Mouse (Mus musculus) c-Kit-positive CD71-positive TER-119-positive erythroid progenitor cells, embryonic 14.5 days (primary cell): Measurements from ENCODE around the gene Rasgrf1.

Source experiments
- DNase-seq: peaks from one replicate; pipeline ENCODE4 v3.0.0-alpha.2; 2013; ENCODE audit warnings: low spot score

The Rasgrf1 gene

DNA sequence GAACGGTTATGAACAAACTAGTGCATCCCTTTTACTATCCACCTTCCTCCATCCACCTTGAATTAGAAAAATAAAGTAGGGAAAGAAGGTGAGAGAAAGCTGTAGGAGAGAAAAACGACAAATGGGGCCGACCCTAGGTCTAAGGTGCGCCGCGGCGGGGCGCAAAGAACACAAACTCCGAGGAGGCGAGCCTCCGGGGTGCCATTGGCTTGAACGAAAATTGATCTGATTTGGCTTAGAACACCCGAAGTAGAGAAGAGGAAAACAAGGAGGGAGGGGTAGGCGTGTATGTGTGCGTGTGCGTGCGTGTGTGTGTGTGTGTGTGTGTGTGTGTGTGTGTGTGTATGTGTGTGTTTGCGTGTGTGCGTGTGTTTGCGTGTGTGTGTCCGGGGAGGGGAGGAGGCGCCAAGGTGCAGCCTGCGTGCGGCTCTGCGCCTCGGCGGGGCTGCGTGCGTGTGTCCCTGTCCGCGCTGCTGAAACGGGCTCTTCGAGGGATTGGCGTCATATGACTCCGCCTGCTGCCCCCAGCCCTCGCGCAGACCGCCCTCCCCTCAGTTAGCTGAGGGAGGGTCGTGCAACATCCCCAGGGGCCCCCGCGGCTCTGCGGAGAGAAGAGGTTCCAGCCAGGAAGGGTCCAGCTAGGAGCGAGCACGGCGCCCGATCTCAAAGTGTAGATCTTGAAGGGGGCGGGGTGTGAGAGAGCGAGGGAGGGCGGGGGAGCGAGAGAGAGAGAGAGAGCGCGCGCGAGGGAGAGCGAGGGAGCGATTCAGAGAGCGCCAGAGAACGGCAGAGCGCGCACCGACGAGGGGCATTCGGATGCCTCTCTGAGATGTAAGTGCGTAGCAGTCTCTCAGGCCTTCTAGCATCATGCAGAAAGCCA is at the start of gene Rasgrf1:
Gene Rasgrf1 (plus strand): TSS at position 778 of the 880 bp plus-strand sequence.
- no peak for DNase-seq

GRCm38 (mm10) chr9:89860145-89860544 is 49.6 kb upstream of the Rasgrf1 start:
- no peak for DNase-seq

- DNase-seq: no peak
Observed at GRCm38 (mm10) chr9:89860584-89860983, 49.1 kb upstream of the Rasgrf1 start.

DNA sequence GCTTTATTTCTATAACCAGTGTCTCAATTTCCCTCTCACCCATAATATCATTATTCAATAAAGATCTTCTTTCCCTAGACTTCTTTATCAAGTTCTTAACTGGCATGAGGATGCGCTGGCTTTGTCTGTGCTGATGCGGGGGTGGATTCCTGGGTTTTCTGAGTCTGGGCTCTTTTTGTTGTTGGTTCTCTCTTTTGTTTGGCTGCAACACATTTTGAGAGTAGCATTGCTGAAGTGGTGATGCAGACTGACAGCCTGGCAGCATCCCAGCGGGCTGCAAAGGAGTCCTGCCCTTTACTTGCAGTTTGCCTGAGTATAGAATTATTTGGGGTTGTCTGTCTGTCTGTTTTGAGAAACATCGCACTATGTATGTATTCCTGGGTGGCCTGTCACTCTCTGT is 42.6 kb upstream of the Rasgrf1 start:
- DNase-seq: no peak

GRCm38 (mm10) chr9:89868093-89868729 is 41.5 kb upstream of the Rasgrf1 start:
- no peak for DNase-seq

- DNase-seq: no peak
Observed at GRCm38 (mm10) chr9:89869594-89869993, 40.1 kb upstream of the Rasgrf1 start.

DNA sequence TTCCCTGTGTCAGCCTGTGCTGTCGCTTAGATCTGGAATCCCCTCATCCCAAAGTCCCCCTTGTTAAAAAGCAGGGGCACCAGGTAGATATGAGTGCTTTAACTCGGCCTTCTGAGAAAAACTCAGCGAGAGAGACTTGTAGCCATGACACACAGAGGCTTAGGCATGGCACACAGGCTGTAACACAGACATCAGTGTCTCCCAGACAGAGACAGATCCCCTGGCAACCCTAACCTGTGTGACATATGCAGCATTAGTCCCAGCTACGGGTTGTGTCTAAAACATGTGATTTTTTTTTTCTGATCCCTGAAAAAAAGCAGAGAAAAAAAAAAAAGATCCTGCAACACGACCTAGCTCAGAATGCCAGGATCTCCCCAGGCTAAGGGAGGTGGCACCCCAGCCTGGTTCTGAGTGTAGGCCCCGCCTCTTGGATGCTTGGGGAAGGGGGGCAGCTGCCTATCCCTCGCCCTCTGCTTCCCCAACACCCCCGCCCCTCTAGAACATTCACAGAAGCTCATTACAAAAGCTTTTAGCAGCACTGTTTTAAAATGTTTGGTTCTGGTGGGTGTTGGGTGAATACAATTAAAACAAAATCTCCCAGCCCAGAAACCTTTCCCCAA is 39.1 kb upstream of the Rasgrf1 start:
- DNase-seq: no peak

- DNase-seq: peak; percentile 3
Observed at GRCm38 (mm10) chr9:89872137-89872536, 37.6 kb upstream of the Rasgrf1 start.

GRCm38 (mm10) chr9:89874434-89874833 is 35.3 kb upstream of the Rasgrf1 start:
- peak; percentile 3 for DNase-seq

DNA sequence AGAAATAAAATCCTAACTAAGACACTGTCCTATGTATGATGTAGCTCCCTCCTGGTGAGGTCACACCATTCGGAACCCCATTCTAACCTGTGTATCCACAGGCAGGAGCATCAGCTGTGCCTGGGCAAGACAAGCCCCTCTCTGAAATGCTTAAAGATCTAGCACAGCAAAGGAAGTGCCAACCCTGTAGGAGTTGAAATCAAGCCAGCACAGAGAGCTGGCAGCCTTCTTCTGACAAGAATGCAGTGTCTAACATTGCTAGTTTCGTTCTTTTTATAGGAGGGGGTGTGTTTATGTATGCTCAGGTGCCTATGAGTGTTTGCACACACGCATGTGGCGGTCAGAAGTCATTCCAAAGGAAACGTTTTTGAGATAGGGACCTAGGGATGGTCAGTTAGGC is 34.2 kb upstream of the Rasgrf1 start:
- no peak for DNase-seq

GRCm38 (mm10) chr9:89878471-89879020 is 31.2 kb upstream of the Rasgrf1 start:
- no peak for DNase-seq

- no peak for DNase-seq
Observed at GRCm38 (mm10) chr9:89879574-89879973, 30.1 kb upstream of the Rasgrf1 start.

GRCm38 (mm10) chr9:89881552-89881951 is 28.2 kb upstream of the Rasgrf1 start:
- no peak for DNase-seq

GRCm38 (mm10) chr9:89882583-89882982 is 27.1 kb upstream of the Rasgrf1 start:
- DNase-seq: no peak

GRCm38 (mm10) chr9:89885701-89886218 is 23.9 kb upstream of the Rasgrf1 start:
- no peak for DNase-seq

DNA sequence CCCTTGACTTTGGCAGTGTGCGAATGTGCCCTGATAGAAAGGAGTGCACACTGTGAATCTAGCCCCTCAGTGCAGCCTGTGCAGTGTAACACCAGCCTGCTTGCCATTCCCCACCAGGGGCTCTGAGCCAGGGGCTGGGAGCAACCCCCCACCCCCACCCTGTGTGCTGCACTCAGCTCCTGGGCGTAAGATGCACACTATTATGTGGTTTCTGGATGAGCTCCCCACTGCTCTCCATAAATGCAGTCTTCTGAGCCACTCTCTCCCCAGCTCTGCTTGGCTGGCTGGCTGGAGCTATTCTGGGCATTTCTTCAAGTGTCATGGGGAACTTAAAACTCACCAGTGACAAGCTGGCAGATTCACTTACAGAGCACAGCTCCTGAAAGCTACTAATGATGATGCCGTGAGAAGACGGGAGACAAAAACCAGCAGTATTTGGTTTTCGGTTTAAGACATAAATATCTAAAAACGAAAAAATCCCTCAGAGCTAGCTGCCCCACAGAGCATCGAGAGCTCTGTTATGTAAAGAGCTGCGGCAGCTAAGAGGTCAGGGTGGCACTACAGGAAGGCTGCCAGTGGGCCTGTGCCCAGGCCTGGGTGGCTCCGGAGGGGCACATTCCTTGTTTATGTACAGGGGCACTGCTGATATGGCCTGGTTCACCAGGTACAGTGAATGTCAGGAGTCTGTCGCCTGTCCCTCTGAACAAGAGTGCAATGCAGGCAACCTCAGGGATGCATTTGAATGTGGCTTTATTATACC is 18.0 kb upstream of the Rasgrf1 start:
- no peak for DNase-seq

- no peak for DNase-seq
Observed at GRCm38 (mm10) chr9:89892540-89893188, 17.0 kb upstream of the Rasgrf1 start.

DNA sequence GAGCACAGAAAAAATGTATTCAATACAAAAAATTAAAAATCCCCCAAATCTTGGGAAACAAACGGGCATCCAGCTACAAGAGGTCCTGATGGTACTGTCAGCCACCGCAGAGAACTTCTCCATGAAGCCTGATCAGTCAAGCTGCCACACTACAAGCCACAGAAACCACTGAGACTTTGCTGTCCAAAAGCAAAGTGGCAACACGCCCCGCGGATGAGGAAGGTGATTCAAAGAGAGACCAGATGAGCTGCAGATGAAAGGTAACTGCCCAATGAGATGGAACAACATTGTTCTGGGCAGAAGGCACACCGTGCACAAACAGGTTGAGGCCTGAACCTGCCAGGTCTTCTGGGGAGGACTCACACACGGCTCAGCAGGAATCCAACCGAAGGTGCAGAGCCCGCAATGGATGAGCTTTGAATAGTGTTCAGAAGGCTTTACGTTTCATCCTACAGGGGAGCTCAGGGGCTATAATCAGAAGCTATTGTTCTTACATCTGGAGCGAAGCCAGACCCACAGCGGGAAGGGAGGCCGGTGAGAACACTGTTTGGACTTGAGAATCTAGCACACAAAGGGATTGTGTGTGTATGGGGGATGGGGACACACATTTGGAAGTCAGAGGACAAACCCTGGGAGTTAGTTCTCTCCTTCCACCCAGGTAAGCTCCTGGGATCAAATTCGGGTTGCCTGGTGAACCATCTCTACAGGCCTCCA is 9.4 kb upstream of the Rasgrf1 start:
- no peak for DNase-seq

- DNase-seq: no peak
Observed at GRCm38 (mm10) chr9:89901184-89901583, 8.5 kb upstream of the Rasgrf1 start.

GRCm38 (mm10) chr9:89902813-89903212 is 6.9 kb upstream of the Rasgrf1 start:
- no peak for DNase-seq
